Mouse (Mus musculus) thymus, postnatal 0 days (tissue): Measurements from ENCODE around the gene Vsig2. TPM values are rescaled to one million over a fixed set of nuclear protein-coding genes. Genes with fewer than 3 reads are reported as not detected.

Experiments
- DNase-seq: peaks from one replicate; pipeline ENCODE4 v3.0.0-alpha.2; 2015; ENCODE audit warnings: low spot score
- polyA plus RNA-seq: library from polyadenylated mRNA; unstranded; fragments of >200 nt; fragmentation: Nextera tagmentation; extraction: Ambion mirVana; gene quantifications from 2 replicates; pipeline ENCODE4 v1.2.1, GENCODE M21; 2015

The Vsig2 gene
- 0.95 and 1.1 TPM in 2 replicates for polyA plus RNA-seq

DNA sequence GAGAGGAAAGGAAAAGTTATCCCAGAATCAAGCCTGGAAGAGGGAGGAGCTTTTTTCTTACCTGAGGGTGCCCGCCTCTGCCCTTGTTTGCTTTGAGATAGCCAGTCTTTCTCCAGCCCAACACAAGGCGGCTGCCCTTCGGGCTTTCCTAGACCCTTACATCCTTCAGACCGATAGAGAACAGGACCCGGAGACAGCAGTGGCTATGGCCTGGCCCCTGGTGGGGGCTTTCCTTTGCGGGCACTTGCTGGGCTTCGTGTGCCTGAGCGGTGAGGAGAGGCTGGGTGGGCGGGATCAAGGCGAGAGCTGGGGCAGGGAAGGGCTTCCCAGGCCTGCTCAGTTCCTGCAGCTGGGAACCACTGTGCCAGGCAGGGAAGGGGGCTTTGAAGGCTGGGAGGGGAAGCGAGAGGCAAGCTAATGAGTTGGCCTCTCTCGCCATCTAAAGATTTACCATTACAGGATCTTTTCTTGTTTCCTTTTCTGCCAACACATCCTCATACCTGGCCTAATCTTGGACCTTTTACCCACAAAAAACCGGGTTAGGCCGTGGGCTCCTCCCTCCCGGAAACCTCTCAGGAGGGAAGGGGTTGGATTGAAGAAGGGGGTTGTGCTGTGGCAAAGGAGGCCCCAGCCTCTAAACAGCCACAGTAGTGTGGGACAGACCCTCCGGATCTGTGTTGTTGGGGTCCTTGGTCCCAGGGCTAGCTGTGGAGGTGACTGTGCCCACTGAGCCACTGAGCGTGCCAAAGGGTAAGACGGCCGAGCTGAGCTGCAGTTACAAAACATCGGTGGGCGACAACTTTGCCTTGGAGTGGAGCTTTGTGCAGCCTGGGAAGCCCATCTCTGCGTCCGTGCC is at the start of gene Vsig2:
TSS of gene Vsig2 (plus strand) at position 86 of the 856 bp plus-strand sequence.
- DNase-seq: no peak

DNA sequence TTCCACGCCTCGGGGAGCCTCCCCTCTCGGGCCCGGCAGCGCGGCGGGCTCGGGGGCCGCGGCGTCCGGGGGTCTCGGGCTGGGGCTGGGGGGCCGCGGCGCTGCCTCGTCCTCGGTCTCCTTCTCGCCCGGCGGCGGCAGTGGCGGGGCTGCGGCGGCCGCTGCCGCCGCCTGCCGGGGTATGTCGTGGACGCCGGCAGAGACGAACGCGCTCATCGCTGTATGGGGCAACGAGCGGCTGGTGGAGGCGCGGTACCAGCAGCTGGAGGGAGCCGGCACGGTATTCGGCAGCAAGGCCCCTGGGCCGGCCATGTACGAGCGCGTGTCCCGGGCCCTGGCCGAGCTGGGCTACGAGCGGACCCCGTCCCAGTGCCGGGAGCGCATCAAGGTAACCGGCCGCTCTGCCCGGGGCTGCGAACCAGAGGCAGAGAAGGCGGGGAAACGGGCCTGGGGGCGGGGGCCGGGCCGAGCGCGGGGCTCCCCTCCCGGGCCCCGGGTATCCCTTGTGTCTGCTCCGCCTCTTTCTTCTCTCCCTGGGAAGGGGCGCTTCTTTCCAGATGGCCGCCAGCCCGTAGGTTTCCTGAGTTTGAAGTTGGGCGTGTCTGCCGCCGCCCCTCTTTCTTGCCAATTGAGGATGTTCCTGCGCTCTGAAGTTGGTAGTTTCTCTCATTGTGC is 49.5 kb upstream of the Vsig2 start:
- DNase-seq: peak; percentile 51

DNA sequence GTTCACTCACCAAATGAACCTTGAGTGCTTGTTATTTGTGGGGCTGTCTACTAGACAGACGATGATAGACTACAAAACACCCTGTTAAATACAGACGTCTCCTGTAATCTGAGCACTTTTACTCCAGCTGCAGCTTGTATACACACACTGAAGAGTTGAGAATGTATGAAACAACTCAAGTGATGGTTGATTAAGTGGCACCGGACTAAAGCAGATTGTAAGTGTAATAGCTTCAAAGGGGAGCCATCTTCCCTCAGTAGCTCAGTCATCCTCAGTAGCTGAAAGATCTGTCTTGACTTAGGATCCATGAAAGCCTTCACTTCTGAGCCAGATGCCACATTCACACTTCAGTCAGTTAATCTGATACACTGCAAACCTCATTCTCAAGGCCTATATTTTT is 43.3 kb upstream of the Vsig2 start:
- no peak for DNase-seq

DNA sequence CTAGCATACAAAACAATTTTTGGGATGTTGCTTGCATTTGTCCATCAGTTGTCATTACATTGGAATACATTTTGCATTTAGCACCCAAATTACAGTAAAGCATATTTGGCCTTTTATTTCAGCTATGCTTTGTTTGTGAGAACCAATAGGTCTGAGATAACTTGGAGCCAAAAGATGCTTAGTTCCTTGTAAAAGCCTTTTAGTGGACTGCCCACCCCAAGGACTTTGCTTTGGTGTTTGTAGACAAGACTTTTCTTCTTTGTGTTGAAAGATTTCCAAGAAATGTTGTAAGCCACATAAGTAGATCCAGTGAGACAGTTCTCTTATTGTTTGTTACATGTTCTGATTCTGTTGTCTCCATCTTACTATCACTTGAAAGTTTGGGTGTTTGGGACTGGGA is 42.7 kb upstream of the Vsig2 start:
- DNase-seq: no peak

DNA sequence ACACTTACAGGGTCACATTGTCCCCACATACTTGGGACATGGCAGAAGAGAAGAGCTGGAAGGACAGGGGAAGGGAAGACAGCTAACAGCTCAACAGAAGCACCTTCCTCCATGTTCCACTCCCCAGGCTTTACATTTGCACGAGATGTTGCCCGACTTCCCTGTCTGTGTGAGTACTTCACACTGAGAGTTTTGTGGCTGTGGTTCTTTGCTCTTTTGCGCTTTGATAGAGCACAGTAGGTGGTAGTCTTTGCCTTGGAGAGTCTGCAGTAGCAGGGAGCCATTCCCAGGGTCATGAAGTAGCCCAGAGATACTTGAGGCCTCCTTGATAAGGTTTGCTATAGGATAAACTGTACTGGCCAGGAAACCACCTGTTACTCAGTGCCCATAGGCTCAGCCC is 38.9 kb upstream of the Vsig2 start:
- DNase-seq: no peak

DNA sequence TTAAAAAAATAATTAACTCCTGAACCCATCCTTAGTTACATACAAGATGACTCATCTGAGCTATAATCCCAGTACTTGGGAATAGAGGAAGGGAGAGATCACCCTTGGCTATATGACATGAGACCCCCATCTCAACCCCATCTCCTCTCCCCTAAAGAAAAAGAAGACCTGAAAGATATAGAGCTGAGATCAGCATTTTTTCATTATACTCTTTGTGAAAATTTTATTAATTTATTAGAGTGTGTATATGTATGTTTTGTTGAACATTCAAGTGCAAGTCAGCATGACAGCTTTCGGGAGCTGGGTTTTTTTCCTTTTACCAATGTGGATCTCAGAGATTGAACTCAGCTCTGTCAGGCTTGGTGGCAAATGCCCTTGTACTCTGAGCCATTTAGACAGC is 37.9 kb upstream of the Vsig2 start:
- no peak for DNase-seq

DNA sequence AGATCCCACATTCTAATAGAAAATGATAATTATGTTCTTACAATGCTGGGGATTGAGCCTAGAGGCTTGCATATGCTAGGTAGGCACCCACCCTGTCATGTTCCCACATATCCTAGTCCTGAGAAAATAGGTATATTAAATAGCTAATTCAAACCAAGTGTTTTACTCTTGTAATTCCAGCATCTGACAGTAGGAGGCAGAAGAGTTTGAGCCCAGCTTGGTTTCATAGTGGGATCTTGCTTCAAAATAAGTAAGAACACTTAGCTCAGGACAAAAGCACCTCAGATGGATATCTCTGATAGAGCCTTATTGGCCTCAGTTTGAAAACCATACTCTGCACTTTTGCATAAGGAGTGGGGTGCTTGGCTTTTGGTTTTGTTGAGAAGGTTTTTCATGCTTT is 34.7 kb upstream of the Vsig2 start:
- DNase-seq: no peak

DNA sequence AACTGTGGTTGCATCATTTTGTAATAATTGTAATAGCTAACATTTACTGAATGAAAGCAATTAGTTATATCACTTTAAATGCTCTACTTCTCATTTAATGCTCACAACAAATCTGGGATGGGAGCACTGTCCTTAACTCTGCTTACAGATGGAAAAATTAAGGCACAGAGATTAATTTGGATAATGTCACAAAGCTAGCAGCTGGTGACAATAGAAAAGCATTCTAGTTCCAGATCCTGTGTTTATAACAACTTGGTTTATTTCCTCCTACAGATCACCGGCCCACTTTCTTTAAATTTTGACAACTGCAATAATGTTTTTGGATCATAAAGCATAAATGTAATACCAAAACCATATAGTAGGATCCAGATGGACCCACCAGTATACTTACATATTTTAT is 33.0 kb upstream of the Vsig2 start:
- no peak for DNase-seq

DNA sequence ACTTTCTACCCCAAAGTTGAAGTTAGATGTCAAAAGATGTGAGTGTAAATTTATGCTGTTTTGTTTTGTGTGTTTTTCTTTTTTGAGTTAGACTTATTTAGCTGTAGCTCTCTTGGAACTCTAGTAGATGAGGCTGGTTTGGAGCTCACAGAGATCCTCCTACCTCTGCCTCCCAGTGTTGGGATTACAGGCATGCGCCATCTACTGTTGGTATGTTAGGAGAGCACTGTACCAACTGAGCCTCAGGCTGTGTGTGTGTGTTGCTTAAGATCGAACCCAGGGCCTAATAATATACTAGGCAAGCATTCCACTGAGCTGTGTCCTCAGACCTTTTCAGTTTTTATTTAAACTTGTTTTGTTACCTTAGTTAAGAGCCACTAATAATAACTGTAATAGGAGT is 27.0 kb upstream of the Vsig2 start:
- no peak for DNase-seq

DNA sequence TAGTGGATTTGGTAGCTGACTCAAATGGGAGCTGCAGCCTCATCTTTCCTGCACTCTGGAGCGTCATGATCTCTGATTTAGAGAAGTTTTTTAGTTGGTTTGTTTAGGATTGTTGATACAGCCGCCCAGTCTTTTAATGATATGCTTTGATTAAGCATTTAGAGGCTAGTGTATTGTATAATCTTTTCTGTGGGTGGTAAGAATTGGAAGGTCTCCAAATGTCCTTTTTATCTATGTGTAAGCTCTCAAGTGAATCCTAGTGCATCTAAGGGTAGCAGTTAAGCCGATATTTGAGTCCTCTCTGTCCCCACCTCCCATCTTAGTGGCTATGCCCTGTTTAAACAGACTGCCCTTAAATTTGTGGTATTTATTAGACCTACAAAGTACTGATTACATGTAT is 24.6 kb upstream of the Vsig2 start:
- no peak for DNase-seq

DNA sequence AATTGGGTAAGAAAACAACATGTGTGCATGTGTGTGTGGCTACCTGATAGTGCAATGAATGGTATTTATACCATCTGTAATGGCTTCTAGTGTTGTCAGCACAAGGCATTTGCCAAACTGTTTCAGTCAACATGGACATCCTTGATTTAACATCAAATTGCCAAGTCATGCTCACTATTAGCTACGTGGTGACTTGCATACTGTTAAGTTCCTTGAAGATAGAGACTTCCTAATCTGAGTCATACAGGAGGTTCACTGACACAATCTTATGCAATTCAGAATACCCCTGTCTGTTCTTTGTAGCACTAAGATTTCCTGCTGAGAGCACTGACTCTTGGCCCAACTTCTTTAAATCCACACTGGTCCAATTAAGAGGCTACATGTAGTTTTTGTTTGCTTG is 21.6 kb upstream of the Vsig2 start:
- DNase-seq: no peak

DNA sequence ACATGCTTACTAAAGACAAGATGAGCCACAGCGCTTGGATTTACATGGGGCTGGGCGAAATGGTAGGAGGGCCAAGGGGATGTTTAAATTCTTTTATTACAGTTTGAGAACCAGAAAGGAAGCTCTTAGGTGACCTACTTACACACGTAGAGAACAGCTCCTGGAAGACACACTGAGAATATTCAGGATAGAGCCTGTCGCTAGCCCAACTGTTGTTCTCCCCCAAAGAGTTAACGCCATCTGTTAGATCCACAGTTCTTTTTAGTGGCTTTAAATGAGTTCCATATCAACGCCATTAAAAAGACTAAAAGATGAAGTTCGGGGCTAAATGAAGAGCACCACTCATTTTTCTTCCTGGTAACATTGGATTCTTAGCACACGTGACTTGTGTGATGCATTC is 20.1 kb upstream of the Vsig2 start:
- no peak for DNase-seq

DNA sequence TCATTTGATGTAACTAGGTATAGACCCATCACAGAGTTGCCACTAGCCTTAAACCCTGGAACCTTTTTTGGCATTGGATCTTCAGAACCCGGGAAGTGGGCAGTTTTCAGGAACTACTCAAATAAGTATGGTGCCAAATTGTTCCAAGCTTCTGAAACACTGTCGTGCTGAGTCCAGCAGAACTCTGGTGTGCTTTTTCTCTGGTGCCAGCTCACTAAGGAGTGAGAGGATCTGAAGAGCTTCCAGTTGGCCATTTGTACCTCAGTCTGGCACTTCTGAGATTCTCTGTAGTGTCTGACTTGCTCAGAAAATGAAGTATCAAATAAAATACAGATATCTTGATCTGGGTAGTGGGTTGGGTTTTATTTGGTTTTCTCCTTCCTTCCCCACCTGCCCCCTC is 19.1 kb upstream of the Vsig2 start:
- no peak for DNase-seq

DNA sequence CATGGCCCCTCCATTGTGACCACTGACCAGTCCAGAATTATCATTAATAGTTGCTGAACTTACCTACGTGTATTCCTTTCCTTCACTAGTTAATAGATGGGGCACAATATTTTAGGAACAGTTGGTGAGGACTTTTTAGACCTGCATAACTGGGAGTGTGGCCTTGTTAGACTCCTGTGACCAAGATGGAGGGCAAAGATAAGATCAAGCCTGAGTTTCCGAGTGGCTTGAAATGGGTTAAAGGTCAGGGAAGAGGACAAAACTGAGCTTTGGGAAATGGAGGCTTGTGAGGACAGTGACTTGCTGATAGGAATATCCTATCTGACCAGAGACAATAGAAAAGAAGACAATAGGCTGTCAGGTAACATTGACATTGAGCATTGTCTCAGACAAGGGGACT is 13.6 kb upstream of the Vsig2 start:
- no peak for DNase-seq

DNA sequence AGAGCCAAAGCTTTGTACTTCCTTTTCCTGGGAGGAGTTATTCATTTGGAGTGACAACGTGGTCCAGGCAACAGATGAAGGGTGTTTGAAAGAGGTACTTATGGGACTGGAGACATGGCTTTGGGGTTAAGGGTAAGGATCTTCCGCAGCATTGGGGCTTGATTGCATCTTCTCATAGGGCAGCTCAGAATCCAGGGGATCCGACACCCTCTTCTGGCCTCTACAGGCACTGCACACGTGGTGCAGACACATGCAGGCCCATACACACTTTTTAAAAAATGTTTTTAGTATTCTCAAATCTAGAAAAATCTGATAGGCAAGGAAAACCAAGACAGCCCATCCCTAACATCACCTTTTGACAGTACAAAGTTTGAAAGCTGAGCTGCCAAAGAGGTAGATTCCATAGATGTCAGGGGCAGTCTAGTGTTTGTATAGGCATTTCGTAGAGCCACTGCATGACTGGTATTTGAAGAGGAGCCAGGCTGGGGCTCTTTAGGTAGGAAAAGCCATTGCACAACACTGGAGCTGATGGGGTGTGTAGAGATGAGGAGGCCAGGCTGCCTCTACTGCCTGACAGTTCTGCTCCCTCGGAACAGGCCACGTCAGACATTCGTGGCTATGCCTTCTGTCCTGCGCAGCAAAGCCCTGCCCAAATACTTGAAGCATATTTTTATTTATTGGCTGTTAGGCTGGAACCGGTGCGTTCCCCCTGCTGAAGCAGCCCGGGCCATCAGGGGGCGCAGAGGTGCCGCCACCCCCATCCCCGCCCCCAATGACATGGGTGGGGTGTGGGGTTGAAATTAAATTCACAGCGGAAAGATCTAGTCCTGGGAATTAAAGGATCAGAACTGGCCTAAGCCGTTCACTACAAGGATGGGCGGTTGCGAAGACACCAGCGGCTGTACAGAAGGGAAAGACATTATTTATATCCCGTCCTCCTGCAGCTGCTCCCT is 12.3 kb upstream of the Vsig2 start:
- peak; percentile 5 for DNase-seq

DNA sequence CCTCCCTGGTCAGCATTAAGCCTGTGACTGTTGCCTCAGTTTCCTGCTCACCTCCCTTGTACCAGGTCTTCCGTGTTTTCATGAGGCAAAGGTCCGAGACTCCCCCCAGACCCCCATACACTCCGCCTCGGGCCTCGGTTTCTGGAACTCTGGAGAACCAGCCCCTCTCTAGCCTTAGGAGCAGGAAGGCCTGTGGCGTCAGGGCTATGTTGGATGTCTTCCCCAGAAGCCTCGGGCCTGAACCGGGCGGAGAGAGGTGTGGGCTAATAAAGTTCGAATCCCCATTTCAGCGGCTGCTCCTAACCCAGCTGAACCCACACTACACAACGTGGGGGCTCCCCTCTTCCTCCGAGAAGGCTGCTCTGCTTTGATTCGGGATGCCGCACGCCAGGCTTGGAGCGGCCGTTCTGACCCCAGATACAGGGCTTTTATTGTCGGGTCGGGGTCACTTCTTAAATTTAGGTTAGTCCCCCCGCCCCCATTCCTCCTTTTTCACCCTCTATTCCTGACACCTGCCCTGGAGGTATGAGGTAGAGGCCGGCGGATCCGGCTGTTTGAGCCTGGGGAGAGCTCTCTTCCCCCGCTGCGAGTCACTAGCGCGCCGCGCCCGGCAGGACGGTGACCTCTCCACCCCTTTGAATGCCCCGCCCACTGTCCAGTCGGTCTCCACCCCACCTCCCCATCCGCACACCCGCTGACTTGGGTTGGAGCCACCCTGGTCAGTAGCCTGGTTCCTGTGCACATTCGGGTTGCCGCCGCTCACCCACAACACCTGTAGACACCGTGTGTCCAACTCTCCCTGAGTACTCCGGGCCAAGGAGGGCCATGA is 11.4 kb upstream of the Vsig2 start, which contains the start of gene Esam:
TSS of gene Esam (plus strand) at position 683 of the 829 bp plus-strand sequence.
- no peak for DNase-seq

DNA sequence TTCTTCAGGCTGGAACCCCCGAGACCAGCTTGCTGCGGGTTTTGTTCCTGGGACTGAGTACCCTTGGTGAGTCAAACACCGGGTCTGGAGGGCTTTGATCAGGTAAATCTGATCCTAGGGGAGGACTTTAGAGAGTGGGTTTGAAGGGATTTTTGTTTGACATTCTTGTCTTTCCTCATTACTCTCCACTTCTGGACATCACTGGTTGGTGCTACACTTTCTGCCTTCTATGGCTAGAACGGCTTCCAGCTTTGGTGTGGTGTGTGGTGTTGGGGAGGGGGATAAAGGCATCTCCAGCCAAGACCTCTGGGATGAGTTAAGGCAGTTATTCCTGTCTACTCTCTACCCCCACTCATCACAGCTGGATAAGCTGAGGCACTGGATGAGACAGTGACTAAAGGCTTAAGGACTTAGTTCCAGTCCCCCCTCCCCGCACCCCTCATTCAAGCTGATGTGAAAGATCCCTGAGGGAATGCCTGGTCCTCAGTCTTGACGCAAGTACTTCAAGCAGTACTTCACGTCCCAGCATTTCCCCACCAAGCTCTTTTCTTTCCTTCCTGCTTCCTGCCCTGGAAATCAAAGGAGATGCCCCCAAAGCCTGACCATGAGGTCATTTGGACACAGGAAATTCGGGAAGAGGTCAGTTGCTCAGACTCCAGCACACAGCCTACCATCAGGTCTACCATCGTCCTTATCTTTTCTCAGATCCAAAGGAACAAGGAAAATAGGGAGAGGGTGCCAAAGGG is 10.7 kb upstream of the Vsig2 start:
- DNase-seq: no peak

DNA sequence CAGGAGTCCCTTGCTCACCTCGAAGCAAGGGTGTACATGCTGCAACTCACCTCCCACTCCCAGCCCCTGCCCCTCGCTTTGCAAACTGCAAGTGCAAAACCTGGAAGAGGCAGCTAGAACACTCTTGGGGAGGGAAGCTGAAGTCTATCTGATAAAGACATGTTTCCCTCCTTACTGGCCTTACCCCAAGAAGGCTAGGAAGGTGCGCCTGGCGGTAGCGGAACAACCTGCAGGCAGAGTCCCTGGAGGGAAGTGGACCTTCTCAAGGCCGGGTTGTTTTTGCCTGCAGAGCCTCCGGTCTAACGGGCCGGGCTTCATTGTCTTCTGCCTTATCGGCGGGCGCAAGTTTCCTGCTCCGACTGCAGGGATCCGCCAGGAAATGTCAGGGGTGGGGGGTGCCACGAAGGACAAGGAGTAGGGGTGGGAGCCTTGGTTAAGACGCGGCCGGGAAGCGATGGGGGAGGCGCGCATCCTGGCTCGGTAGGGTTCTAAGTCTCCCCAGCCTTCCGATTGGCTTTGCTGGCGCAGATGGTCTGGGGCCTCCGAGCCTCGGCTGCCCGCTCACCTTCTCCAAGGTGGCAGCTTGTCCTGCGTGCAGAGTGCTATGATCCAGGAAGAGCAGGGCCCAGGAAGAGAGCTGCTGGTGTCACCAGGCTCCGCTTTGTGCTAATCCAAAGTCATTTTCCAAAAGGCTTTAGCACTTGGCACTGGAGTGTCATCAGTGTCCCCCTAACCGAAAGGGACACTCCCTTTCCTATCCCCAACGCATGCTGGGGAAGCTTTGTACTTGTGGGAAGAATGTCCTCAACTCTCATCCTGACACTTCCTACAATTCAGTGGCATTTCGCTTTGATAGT is 8.8 kb upstream of the Vsig2 start:
- peak; percentile 31 for DNase-seq
